Mouse (Mus musculus) adrenal gland, postnatal 25 days (tissue): ENCODE results near the gene Plcb1. TPM values are rescaled to one million over a fixed set of nuclear protein-coding genes. Genes with fewer than 3 reads are reported as not detected.
A peak's percentile ranks its signal among the peaks of the same experiment; 100 is the strongest.

Source experiments
- DNase-seq: peaks from one replicate; pipeline ENCODE4 v3.0.0; 2021; ENCODE audit warnings: mixed read lengths
- total RNA-seq: library from RNA; stranded (reverse); gene quantifications from 2 replicates; pipeline ENCODE4 v1.2.3, GENCODE M21; 2021

The Plcb1 gene
- total RNA-seq, 1 experiment from 2014 or later, result 96.1 TPM

DNA sequence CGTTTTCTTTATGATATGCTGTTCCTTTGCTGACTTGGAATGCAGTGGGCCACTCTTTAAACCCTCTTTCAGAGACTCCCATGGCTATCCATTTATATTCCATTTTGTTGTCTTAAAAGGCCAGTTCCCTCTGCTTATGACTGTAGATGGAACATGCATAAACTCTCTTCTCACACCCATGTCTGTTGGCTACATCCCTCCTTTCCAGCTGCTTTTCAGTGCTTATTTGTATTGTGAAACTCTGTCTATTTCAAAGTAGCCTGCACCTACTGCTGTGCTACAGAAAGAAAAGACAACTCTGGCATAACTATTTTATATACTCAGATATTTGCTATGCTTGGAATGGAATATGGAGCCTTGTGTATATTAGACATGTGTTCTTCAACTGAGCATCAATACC lies 532.3 kb downstream of the Plcb1 start:
- no peak for DNase-seq

DNA sequence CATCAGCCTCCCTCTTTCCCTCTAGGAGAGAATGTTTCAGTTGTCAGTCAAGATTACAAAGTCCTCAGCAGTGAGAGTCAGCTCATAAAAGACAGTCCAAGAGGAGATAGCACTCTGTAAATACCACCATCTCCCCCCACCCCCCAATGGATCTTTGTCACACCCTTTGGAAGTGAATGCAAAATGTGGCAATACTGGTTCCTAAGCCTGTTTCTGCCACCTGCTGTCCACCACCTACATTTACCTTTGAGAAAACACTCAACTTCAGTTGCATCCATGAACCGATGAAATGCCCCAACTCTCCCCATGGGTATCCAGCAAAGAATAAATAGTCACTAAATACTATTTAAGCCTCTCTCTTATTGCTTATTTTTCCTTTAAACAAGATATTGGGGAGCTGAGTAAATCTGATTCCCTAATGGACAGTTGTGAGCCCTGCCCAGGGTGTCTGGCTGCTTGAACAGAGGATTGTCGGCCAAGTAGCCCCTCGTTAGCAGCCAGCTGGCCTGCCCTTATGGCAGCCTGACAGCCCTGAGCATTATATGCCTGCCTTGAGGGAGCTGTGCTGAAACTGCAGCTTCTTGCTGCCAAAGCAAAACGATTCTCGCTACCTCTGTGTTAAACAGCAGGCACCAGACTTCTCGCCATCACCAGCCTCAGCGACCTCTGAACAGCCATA lies 537.5 kb downstream of the Plcb1 start:
- DNase-seq, result peak; percentile 14

DNA sequence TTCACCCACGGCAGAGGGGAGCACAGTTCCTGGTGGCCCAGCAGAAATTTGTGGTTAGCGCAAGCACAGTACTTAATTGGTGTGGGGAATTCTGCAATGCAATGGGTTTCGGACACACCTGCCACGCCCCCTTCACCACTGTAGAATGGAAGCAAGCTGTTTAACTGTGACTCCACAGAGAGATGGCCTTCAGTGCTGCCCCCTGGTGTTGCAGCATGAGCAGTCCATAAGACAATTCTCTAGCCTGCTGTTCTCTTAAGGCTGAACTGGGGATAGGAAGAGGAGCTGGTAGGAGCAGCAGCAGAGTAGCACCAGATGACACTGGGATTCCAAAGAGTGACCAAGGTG lies 538.1 kb downstream of the Plcb1 start:
- peak; percentile 77 for DNase-seq

DNA sequence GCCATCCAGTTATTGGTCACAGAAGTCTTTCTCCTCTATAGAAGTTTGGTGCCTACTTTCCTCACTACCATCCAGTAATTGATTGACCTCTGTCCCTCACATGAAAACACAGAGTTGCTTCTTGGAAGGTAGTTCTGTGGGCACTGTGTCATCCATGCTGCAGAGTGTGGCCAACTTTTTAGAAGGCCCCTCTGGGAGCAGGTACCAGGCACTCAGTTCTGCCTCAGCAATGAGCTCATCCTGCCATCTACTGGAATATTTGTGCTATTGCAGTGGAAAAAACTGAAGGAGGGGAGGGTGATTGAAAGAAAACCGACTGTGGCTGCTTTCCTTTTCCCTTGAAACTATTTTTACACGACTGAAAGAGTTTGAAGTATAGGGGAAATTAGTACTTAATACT lies 542.9 kb downstream of the Plcb1 start:
- DNase-seq, result peak; percentile 11

DNA sequence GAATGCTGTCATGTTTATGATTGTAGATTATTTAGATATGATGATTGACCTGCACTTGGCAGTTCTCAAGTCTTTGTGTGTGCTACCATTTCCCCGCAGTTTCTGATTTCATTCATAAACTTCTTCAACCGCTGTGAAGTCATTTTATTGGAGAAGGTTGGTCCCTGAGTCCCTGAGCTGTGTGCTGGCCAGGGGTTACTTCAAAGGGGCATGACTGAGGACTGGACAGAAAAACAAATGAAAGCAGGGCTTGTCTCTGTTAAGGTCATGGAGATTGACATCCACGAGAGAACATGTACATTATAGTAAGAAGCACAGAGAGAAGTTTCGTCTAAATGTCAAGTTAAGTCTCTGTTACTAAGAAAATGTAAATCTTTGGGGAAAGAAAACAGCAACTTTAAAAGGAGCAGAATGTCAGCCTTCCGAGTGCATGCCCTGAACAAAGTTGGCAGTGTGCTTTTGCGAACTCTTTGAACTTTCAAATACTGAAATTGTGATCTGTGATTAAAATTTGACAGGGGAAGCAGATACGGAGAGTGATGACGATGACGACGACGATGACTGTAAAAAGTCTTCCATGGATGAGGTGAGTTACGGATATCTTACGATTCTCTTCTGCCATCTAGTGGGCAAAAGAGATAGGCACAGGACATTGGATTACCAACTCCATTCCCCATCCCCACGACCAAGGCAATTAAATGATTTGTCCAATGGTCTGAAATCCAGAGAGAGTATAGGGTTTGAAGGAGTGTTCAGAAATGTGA lies 544.1 kb downstream of the Plcb1 start:
- peak; percentile 8 for DNase-seq

DNA sequence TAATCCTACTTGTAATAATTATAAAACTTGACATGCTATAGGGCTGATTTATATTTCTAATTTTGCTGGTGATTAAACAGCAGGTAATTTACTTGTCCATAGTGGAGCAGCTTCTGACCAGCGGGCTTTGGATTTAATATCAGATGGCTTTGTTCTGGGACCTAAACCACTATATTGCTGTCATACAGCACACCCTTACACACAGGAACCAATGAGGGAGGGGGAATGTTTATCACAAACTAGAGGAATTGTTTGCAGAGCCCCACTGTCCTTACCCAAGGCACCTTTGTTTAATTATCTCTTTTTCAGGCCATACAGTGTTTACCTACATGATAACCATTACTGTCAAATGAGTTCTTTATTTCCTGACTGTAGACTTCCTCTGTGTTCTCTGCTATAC lies 546.0 kb downstream of the Plcb1 start:
- no peak for DNase-seq

DNA sequence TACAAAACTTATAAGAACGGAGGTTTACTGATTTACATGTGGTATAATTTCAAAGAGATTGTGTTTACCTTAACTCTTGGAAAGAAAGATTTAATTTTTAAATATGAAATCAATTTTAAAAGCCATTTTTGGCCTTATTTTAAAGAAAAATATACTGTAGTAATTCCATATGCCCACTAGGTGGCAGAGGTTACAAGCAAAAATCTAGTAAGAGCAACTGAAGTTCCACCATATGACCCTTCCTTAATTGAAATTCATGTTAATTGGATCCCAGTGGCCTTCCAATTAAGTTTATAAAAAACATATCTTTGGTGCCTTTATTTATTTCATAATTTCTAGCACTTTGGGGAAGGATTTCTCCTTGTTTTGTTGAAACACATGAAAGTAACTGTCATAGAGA lies 570.4 kb downstream of the Plcb1 start:
- DNase-seq, result no peak

DNA sequence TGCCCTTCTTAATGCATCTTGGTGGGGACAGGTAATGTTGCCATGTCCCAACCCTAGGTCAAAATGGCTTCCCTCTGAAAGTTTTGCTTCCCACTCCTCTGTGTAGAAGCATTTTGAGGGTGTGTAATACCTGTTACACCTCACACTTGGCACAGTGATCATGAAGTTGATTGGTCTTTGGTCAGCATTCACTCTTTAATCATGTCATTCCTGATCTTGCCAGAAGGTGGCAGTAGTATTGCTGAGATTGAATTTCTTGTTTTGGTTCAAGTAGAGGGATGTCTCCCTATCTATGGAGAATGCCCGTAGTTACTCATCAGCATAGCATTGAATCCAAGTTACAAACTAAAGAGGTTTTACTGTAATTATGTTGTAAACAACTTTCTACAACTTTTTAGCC lies 575.9 kb downstream of the Plcb1 start:
- no peak for DNase-seq

DNA sequence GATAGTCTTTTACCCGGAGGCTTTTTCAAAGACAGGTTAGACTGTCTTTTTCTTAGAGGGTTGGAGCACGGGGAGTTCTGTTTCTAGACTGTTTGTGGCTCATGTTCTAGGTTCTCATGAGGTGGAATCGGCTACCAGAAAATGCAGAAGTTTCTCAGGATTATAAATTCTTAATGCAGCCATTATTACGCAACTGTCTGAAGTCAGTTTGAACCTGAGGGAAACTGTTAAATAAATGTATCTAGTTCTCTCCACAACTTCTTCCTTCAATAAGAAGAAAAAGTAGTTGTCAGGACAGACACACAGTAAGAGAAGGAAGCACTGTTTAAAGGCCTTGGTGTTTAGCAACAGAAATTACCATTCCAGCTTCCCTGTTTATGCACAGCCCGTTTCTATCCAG lies 577.1 kb downstream of the Plcb1 start:
- DNase-seq, result no peak

DNA sequence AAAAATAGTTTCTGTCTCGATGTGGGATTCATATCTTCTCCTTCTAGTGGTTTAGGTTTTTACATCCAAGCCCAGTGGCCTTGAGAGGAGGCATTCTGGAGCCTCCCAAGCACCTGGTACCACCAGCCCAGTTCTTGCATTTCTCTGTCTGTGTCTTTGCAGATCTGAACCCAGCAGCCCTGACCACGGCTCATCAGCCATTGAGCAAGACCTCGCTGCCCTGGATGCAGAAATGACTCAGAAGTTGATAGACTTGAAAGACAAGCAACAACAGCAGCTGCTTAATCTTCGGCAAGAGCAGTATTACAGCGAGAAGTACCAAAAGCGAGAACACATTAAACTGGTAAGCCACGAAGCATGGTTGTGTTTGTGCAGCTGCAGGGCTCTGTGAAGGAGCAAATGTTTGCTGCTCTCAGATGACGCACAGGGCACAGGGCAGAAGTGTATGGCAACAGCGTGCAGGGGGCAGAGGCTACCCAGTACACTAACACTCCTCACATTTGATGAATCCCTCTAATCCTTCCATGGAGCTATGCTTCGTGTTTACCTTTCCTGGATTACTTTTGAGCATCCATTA lies 584.5 kb downstream of the Plcb1 start:
- peak; percentile 13 for DNase-seq

DNA sequence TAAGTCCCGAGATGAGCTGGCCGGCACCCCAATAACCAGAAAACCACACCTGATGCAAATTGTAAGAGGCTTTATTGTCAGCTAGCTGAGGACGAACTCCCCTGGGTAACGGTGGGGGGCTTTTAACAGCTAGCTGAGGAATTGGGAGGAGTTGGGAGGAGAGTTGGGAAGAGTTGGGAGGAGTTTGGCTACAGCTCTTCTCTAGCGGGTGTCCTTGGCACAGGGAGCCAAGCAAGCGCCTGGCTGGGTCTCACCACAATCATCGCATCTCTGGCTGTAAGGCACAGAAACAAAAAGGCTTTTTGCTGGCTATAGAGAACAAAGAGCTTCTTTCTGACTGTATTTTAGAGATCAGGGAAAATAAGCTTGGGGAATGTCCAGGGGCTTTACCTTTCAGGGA lies 594.9 kb downstream of the Plcb1 start:
- DNase-seq, result peak; percentile 12

DNA sequence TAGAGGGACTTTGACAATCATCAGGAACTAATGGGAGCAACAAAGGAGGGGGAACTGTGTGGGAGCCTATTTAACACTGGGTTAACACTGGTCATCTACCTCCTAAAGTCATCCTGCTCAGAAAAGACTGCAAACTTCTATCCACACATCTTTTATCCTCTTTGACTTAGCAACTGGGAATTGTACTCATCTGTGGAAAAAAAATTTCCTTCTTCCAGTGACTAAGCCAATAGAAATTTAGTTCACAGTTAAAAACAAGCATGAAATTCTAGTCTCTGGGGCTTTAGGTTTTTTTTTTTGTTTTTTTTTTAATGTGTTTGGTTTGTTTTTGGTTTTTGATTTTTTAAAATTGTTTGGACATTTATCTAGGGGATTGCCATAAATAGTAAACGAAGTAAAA lies 595.5 kb downstream of the Plcb1 start:
- DNase-seq, result no peak

DNA sequence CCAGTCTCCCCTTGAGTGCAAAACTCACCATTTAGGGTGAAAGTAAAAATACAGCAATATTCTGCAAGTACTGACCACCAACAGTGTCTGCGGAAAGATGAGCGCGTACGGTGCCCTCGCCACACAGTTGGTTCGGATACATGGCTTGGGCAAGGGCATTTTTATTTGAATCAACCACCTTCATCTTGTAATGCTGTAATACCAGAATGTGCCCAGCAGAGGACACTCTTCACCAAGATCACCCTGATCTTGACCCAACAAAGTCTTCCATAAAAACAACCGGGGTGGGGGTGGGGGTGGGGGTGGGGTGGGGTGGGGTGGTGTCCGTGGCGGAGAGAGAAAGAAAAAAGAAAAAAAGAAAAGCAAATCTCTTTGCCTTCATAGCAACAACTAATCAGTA lies 602.1 kb downstream of the Plcb1 start:
- peak; percentile 5 for DNase-seq

DNA sequence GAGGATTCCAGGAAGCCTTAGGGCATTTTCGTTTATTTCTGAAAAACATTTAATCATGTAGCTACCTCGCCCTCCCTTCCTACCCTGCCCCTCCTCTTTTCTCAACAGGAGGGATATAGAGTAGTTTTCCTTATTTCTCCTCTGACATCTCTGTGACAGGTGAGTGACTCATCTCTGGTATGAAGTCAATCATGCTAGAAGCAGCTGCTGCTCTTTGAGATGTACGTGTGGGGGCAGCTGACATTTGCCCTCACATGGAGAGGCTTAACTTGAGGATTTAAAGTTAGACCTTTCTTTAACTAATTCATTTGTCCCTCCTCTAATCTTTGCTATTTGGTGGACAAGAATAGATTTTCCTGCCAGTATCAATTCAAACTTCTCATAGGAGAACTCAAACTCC lies 608.8 kb downstream of the Plcb1 start:
- DNase-seq, result no peak

DNA sequence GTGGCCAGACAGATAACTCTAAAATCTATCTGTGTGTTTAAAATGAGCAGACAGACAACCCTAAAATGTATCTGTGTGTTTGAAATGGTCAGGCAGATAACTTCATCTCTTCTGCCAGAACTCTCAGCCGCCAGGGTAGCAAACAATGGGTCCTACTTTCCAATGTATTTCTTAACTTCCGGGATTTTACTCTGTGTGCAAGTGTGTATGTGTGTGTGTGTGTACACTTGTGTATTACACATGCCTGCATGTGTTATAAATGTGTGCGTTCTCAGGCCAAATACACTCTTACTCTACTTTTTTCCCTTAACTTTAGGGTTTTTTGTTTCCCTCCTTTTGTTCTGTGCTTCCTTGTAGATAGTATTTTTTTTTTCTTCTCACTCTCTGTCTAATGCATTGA lies 610.5 kb downstream of the Plcb1 start:
- DNase-seq, result no peak

DNA sequence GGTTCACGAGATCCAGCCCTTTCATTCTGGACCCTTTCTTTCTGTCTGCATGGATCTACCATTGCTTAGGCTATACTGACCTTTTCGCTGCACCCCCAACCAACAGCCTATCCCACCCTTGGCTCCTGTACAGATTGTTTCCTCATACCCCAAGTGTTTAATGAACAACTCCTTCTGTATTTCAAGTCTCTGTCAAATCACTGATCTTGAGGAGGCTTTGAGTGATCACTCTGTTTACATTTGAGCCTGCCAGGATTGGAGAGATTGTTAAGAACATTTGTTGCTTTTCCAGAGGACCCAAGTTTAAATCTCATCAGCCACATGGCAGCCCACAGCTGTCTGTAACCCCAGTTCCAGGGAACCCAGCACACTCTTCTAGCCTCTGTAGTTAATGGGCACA lies 612.1 kb downstream of the Plcb1 start:
- DNase-seq, result no peak

DNA sequence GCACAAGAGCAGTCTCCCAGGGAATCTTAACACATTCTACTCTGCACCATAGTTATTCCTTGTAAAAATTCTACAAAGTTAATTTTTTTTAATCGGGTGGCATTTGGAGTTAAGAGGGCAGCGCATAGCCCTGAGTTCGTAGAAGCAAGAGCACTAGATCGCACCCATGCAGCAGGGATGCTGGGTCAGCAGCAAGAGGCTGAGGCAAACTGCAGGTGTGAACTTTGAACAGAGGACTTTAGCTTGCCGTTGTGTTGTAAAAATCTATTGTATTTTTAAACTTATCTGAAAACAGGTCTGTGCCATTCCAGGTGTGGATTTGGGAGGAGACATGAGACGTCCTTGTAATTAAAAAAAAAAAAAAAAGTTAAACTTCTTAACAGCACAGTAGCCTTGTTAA lies 613.9 kb downstream of the Plcb1 start:
- DNase-seq, result no peak

DNA sequence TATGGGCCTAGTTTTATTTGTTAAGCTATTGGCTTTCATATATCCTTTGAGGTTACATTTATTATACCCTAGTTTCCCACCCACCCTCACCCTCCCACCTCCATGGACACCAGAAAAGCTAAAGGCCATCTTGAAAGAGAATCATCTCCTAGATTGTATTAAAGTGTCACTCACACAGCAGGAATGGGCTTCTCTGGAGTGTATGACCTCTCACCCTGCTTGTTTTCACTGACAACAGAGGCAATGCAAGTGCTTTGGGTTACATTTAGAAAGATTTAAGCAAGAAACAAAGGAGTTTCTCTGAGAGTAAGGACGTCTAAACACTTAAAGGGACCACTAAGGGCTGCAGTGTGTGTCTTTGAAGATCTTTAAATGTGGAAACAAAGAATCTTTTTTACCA lies 617.0 kb downstream of the Plcb1 start:
- DNase-seq, result no peak

DNA sequence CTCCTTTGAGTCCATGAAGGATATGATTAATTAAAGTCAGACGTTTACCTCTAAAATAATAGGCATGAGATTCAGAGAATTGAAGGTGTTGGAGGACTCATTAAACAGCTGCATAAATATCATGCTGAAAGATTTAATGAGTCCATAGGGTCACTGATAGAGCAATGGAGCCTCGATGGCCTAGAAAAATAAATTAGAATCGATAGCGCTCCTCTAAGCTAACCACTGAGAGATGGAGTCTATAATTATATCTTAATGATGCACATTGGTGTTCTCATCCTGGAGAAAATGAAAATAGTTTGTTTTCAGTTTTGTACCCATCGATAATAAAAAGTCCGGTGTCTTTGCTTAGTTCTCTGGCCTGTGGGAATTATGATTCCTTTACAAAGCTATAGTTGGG lies 617.5 kb downstream of the Plcb1 start:
- no peak for DNase-seq

DNA sequence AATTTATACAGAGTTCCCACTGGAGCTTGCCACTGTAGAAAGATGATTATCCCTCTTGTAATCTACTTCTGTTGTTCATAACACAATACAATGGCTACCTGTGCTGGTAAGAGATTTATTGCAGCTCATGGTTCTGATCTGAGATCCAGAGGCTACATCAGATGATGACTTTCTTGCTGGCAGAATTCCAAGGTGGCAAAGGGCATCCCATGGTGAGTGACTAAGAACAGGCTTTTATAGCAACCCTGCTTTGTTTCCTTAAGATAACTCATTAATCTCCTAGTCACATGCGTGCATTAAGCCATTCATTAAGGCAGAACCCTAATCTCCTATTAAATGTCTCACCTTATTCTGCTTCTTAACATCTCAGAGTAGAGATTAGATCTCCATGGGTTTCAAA lies 618.2 kb downstream of the Plcb1 start:
- DNase-seq, result no peak

DNA sequence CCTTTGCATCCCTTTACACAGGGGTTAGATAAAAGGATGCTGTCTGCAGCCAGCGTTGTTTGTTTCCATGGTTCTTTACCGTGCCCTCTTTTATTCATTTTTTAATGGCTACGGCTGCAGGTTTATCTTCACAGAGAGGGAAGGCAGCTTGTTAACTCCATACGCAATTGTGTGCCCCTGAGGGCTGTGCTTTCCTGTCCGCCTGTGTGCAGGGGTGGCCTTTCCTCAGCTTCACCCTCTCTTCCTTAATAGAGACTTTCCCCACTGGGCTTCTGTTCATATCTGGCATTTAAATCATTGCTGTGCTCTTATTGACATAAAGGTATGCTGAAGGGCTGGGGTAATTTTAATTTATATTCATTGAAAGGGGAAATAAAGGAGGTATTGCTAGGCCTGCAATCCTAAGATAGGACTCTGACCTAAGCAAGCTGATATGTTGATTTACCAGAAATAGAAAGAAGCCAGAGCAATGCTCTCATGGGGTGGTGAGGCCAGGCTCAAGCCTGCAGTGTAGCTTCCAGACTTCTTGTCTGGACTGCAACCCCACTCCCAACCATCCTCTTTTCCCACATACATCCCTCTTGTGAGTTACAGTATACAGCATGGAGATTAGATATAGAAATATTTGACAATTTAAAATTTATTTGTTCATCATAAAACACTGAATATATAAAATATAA lies 623.7 kb downstream of the Plcb1 start:
- no peak for DNase-seq

DNA sequence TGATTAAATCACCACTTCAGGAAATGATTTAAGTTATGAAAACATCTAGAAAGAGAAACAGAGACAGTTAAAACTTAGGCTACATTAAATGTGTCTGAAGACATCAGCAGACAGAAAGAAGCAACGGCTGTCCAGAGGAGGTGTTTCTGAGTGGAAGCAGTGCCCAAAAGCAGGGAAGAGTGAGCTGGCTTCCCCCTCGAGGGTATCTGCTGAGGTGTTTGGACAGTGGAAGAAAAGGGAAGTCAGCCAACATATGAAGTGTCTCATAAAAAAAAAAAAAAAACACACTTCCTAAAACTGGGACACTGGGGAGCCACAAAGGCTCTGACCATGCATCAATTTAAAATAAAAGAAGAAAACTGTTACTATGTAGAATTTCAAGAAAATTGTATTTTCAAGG lies 625.8 kb downstream of the Plcb1 start:
- DNase-seq, result no peak

DNA sequence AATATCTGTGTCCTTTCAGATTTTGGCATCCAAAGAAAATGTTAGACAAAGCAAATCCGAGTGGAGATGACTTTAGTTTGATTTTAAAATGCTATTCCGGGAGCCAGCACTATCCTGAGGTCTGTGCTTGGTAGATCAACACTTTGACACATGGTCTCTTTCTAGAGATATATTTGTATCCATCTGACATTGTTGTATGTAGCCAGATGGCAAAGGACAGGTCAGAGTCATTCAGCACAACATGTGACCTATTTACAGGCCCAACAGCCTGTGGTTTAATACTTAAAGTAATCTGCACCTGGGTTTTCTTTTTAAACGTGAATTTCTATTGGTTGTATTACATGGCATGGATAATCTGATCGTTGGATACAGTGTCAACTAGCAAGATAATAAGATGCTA lies 629.3 kb downstream of the Plcb1 start:
- DNase-seq, result no peak
